Mouse (Mus musculus) MEL (cell line): ENCODE results near the gene Tmprss6. TPM values are rescaled to one million over a fixed set of nuclear protein-coding genes. Genes with fewer than 3 reads are reported as not detected.

Experiments
- DNase-seq: peaks from one replicate; pipeline ENCODE4 v3.0.0; 2011; ENCODE audit warnings: low read depth, low spot score
- H3K27ac ChIP-seq: 2 replicates; pipeline ENCODE4 v1.5.1; 2012; ENCODE audit warnings: low read depth, mild to moderate bottlenecking, control low read depth, low read length, moderate library complexity; ENCODE audit not compliant: control insufficient read depth
- H3K27me3 ChIP-seq, 2 experiments: fragments of 150-350 bp in 1 of 2; sonication (generic) in 1 of 2; 2 replicates each; pipeline ENCODE4 v1.6.1; 2012; ENCODE audit warnings: low read length in 2 of 2, mild to moderate bottlenecking in 2 of 2, improper control_type of control experiment in 1 of 2, moderate library complexity in 1 of 2; ENCODE audit not compliant: insufficient read depth in 2 of 2, control insufficient read depth in 1 of 2
- H3K36me3 ChIP-seq, 2 experiments: 2 replicates each; pipeline ENCODE4 v1.6.1; 2012 to 2014; ENCODE audit warnings: low read length in 2 of 2, improper control_type of control experiment in 1 of 2, inconsistent platforms in 1 of 2, mild to moderate bottlenecking in 1 of 2; ENCODE audit not compliant: insufficient read depth in 2 of 2, control insufficient read depth in 1 of 2
- H3K4me1 ChIP-seq, 2 experiments: fragments of 150-350 bp in 1 of 2; sonication (generic) in 1 of 2; 2 replicates each; pipeline ENCODE4 v1.6.1; 2012; ENCODE audit warnings: low read length in 2 of 2, improper control_type of control experiment in 1 of 2, mild to moderate bottlenecking in 1 of 2; ENCODE audit not compliant: insufficient read depth in 2 of 2, control insufficient read depth in 1 of 2
- H3K4me3 ChIP-seq, 2 experiments: fragments of 150-350 bp in 1 of 2; sonication (generic) in 1 of 2; 2 replicates each; pipeline ENCODE4 v1.5.1; 2012; ENCODE audit warnings: low read depth in 2 of 2, low read length in 2 of 2, mild to moderate bottlenecking in 2 of 2, moderate library complexity in 2 of 2, control low read depth in 1 of 2, improper control_type of control experiment in 1 of 2; ENCODE audit not compliant: control insufficient read depth in 1 of 2, insufficient read depth in 1 of 2
- H3K79me2 ChIP-seq: 2 replicates; pipeline ENCODE4 v1.6.1; 2012; ENCODE audit warnings: mild to moderate bottlenecking, low read length, moderate library complexity; ENCODE audit not compliant: control insufficient read depth, poor library complexity, insufficient read depth
- H3K9ac ChIP-seq: 2 replicates; pipeline ENCODE4 v1.6.1; 2012; ENCODE audit warnings: low read depth, mild to moderate bottlenecking, control low read depth, low read length, moderate library complexity; ENCODE audit not compliant: control insufficient read depth, poor library complexity, severe bottlenecking
- H3K9me3 ChIP-seq: fragments of 150-350 bp; sonication (generic); replicated peaks from 2 replicates; pipeline ENCODE4 v1.6.1; 2012; ENCODE audit warnings: mild to moderate bottlenecking, low read length, improper control_type of control experiment, moderate library complexity; ENCODE audit not compliant: insufficient read depth
- BHLHE40 ChIP-seq: IDR thresholded peaks from 2 replicates; pipeline ENCODE4 v1.6.1; 2012; ENCODE audit warnings: low read depth, mild to moderate bottlenecking, inconsistent platforms, low read length, improper control_type of control experiment, borderline replicate concordance
- CHD2 ChIP-seq: IDR thresholded peaks from 2 replicates; pipeline ENCODE4 v1.6.1; 2011; ENCODE audit warnings: low read length, improper control_type of control experiment
- ELF1 ChIP-seq: IDR thresholded peaks from 2 replicates; pipeline ENCODE4 v1.6.1; 2014; ENCODE audit warnings: low read depth, mild to moderate bottlenecking, inconsistent platforms, low read length, improper control_type of control experiment, moderate library complexity
- ETS1 ChIP-seq: IDR thresholded peaks from 2 replicates; pipeline ENCODE4 v1.6.1; 2012; ENCODE audit warnings: low read depth, mild to moderate bottlenecking, inconsistent platforms, low read length, improper control_type of control experiment, moderate library complexity
- JUND ChIP-seq: IDR thresholded peaks from 2 replicates; pipeline ENCODE4 v1.6.1; 2011; ENCODE audit warnings: low read depth, mild to moderate bottlenecking, improper control_type of control experiment, low read length
- KAT2A ChIP-seq: conservative IDR thresholded peaks from 2 replicates; pipeline ENCODE4 v1.6.1; 2012; ENCODE audit warnings: low read depth, low read length, improper control_type of control experiment, inconsistent platforms
- MAFK ChIP-seq: IDR thresholded peaks from 2 replicates; pipeline ENCODE4 v1.6.1; 2011; ENCODE audit warnings: low read depth, mild to moderate bottlenecking, low read length, improper control_type of control experiment, borderline replicate concordance
- MAZ ChIP-seq: IDR thresholded peaks from 2 replicates; pipeline ENCODE4 v1.6.1; 2012; ENCODE audit warnings: low read depth, mild to moderate bottlenecking, inconsistent platforms, low read length, improper control_type of control experiment
- MYB ChIP-seq: IDR thresholded peaks from 2 replicates; pipeline ENCODE4 v1.6.1; 2011; ENCODE audit warnings: mild to moderate bottlenecking, low read depth, low read length, improper control_type of control experiment
- MYC ChIP-seq: IDR thresholded peaks from 2 replicates; pipeline ENCODE4 v1.6.1; 2011; ENCODE audit warnings: low read depth, mild to moderate bottlenecking, low read length, improper control_type of control experiment, moderate library complexity
- NELFE ChIP-seq: IDR thresholded peaks from 2 replicates; pipeline ENCODE4 v1.6.1; 2011; ENCODE audit warnings: low read depth, low read length, improper control_type of control experiment
- POLR2AphosphoS5 ChIP-seq: IDR thresholded peaks from 2 replicates; pipeline ENCODE4 v1.6.1; 2012; ENCODE audit warnings: low read depth, borderline replicate concordance, mild to moderate bottlenecking, inconsistent platforms, low read length, moderate library complexity, mixed read lengths
- TCF12 ChIP-seq: IDR thresholded peaks from 2 replicates; pipeline ENCODE4 v1.6.1; 2014; ENCODE audit warnings: low read depth, mild to moderate bottlenecking, inconsistent platforms, low read length, improper control_type of control experiment, moderate library complexity
- USF2 ChIP-seq, 2 experiments: IDR thresholded peaks; 2 replicates each; pipeline ENCODE4 v1.6.1; 2011 to 2012; ENCODE audit warnings: improper control_type of control experiment in 2 of 2, low read length in 2 of 2, borderline replicate concordance in 1 of 2, inconsistent platforms in 1 of 2, low read depth in 1 of 2, mild to moderate bottlenecking in 1 of 2; ENCODE audit not compliant: insufficient read depth in 1 of 2
- ZC3H11A ChIP-seq: IDR thresholded peaks from 2 replicates; pipeline ENCODE4 v1.6.1; 2012; ENCODE audit warnings: low read depth, mild to moderate bottlenecking, inconsistent platforms, low read length, improper control_type of control experiment
- polyA plus RNA-seq, 2 experiments: library from polyadenylated mRNA; stranded (reverse) in 1 of 2; unstranded in 1 of 2; fragments of >175 nt in 1 of 2; fragments of >200 nt in 1 of 2; gene quantifications; 2 replicates each; pipeline versions ENCODE4 v1.2.1 to v1.2.4; 2012; ENCODE audit warnings: low replicate concordance in 2 of 2, low read depth in 1 of 2; ENCODE audit not compliant: insufficient read length in 2 of 2, insufficient read depth in 1 of 2, missing spikeins in 1 of 2
- total RNA-seq: library from RNA; depleted of rRNA; stranded (reverse); fragments of 300-350 nt; gene quantifications from 2 replicates; pipeline ENCODE4 v1.2.3, GENCODE M21; 2012

Gene Tmprss6
- total and polyA plus RNA-seq, 3 experiments, result 0.11 to 0.12 TPM; not detected in 1

DNA sequence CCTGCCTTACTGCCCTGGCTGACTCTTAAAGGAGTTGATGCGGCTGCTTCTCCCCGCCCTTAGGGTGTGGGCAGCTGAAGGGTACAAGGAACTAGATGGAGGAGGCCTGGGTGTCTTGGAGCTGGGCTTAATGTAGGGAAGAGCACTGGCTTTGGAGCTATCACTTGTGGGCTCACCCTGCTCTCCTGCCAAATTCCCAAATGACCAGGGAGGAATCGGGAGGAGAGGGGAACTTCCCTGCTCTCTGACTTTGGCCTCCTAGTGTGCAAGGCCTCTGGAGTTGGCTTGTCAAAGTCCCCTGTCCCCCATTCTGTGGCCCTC, 39.3 kb downstream of the Tmprss6 start:
- no peaks in the 10 kb centered on the region for H3K36me3 ChIP-seq
- TF ChIP-seq ZC3H11A, result no peak
- no peak for TF ChIP-seq USF2 (IDR thresholded peaks at IDR 0.05; ENCODE audit: borderline replicate concordance in 1 of 2, insufficient read depth in 1 of 2, low read depth in 1 of 2, low read length in 2 of 2)
- no peak for TF ChIP-seq MYB
- no peak for TF ChIP-seq MAFK
- TF ChIP-seq MAZ, result no peak
- TF ChIP-seq, all 39 proteins: peak for 0
- Histone ChIP-seq H3K27me3 (no peaks in the 10 kb centered on the region), H3K9ac (no peak overlapping the region), H3K4me3 (no peak overlapping the region), H3K79me2 (no peaks in the 10 kb centered on the region), H3K4me1 (no peaks in the 10 kb centered on the region), H3K27ac (no peak overlapping the region), H3K9me3 (no peaks in the 10 kb centered on the region)
- no peak for DNase-seq

- H3K4me1 ChIP-seq, result no peaks in the 10 kb centered on the region
- H3K4me3 ChIP-seq, result no peak within 1 kb of the TSS
- no peak within 1 kb of the TSS for H3K9ac ChIP-seq
- no peaks in the 10 kb centered on the region for H3K36me3 ChIP-seq
- no peaks in the 10 kb centered on the region for H3K27me3 ChIP-seq
- H3K79me2 ChIP-seq, result no peaks in the 10 kb centered on the region
- H3K9me3 ChIP-seq, result no peaks in the 10 kb centered on the region
- DNase-seq, result no peak
- no peak within 1 kb of the TSS for H3K27ac ChIP-seq
- no peak for TF ChIP-seq KAT2A
- TF ChIP-seq BHLHE40, result no peak
- TF ChIP-seq USF2 (IDR thresholded peaks at IDR 0.05; ENCODE audit: borderline replicate concordance in 1 of 2, insufficient read depth in 1 of 2, low read depth in 1 of 2, low read length in 2 of 2), result no peak
- no peak for TF ChIP-seq ETS1
- TF ChIP-seq TCF12, result no peak
- no peak for TF ChIP-seq NELFE
- TF ChIP-seq CHD2, result no peak
- TF ChIP-seq MYB, result no peak
- TF ChIP-seq MYC, result no peak
- no peak for TF ChIP-seq ELF1
- TF ChIP-seq POLR2AphosphoS5, result no peak
- no peak for TF ChIP-seq JUND
Observed at GRCm38 (mm10) chr15:78428391-78429138, 39.9 kb downstream of the Tmprss6 start, which contains the start of gene Kctd17. TSS of gene Kctd17 (plus strand) at chr15:78428564.
